Mouse (Mus musculus) midbrain, embryonic 10.5 days (tissue): ENCODE measurements around the gene Slco4a1. TPM values are rescaled to one million over a fixed set of nuclear protein-coding genes. Genes with fewer than 3 reads are reported as not detected.

Experiments
- DNase-seq: peaks from one replicate; pipeline ENCODE4 v3.0.0-alpha.2; 2017; ENCODE audit warnings: low spot score
- H3K27ac ChIP-seq: fragments of 300-500 bp; sonication (generic); replicated peaks from 2 replicates; pipeline ENCODE4 v1.5.1; 2016; ENCODE audit warnings: mild to moderate bottlenecking
- H3K27me3 ChIP-seq: fragments of 300-500 bp; sonication (generic); 2 replicates; pipeline ENCODE4 v1.6.1; 2016; ENCODE audit warnings: low read depth, mild to moderate bottlenecking; ENCODE audit not compliant: poor library complexity, severe bottlenecking
- H3K36me3 ChIP-seq: fragments of 300-500 bp; sonication (generic); 2 replicates; pipeline ENCODE4 v1.6.1; 2016; ENCODE audit warnings: mild to moderate bottlenecking, moderate library complexity
- H3K4me1 ChIP-seq: fragments of 300-500 bp; sonication (generic); 2 replicates; pipeline ENCODE4 v1.6.1; 2016
- H3K4me3 ChIP-seq: fragments of 300-500 bp; sonication (generic); 2 replicates; pipeline ENCODE4 v1.5.1; 2016; ENCODE audit warnings: mild to moderate bottlenecking, moderate library complexity
- H3K9me3 ChIP-seq: fragments of 300-500 bp; sonication (generic); replicated peaks from 2 replicates; pipeline ENCODE4 v1.6.1; 2016; ENCODE audit warnings: mild to moderate bottlenecking
- WGBS: fragments of 180-500 bp; shearing (Covaris S2); methylation state at CpG from one replicate; pipeline ENCODE4 v1.1.7; 2016; 5-methylcytosine and 5-hydroxymethylcytosine counted together
- polyA plus RNA-seq: library from polyadenylated mRNA; unstranded; fragments of >200 nt; fragmentation: Nextera tagmentation; extraction: Ambion mirVana; gene quantifications from 2 replicates; pipeline ENCODE4 v1.2.1, GENCODE M21; 2016

Gene Slco4a1
- polyA plus RNA-seq, 1 experiment from 2014 or later = 5.3 TPM

GRCm38 (mm10) chr2:180485306-180485705, 29.3 kb downstream of the Slco4a1 start:
- H3K4me3 ChIP-seq = no peak overlapping the region
- no peaks in the 10 kb centered on the region for H3K36me3 ChIP-seq
- peaks cover 71% of the 10 kb centered on the region for H3K4me1 ChIP-seq
- H3K27ac ChIP-seq = peak overlapping the region; percentile 66
- H3K9me3 ChIP-seq = no peaks in the 10 kb centered on the region
- DNase-seq = no peak
- WGBS = 40% methylated on average over 3 of the region's 3 CpGs
- peaks cover 88% of the 10 kb centered on the region for H3K27me3 ChIP-seq

- peak; percentile 72 for DNase-seq
- H3K4me3 ChIP-seq = peak overlapping the region; percentile 48
- H3K27me3 ChIP-seq = peaks cover 88% of the 10 kb centered on the region
- 7% methylated on average over 17 of the region's 17 CpGs for WGBS
- no peaks in the 10 kb centered on the region for H3K9me3 ChIP-seq
- peak overlapping the region; percentile 86 for H3K27ac ChIP-seq
- peaks cover 48% of the 10 kb centered on the region for H3K4me1 ChIP-seq
- H3K36me3 ChIP-seq = no peaks in the 10 kb centered on the region
Observed at GRCm38 (mm10) chr2:180488210-180488751, 32.2 kb downstream of the Slco4a1 start.

GRCm38 (mm10) chr2:180495906-180496305, 39.9 kb downstream of the Slco4a1 start:
- no peak for DNase-seq
- WGBS = 79% methylated on average over 8 of the region's 8 CpGs
- Histone ChIP-seq H3K27ac (no peak overlapping the region), H3K9me3 (no peaks in the 10 kb centered on the region), H3K4me1 (peaks cover 30% of the 10 kb centered on the region), H3K4me3 (no peak overlapping the region), H3K27me3 (peaks cover 98% of the 10 kb centered on the region), H3K36me3 (no peaks in the 10 kb centered on the region)

- peaks cover 99% of the 10 kb centered on the region for H3K27me3 ChIP-seq
Observed at GRCm38 (mm10) chr2:180499741-180500140, 43.7 kb downstream of the Slco4a1 start, which contains the start of gene Ntsr1. Gene Ntsr1, plus strand, starts transcription at chr2:180499976.

GRCm38 (mm10) chr2:180500726-180501125, 44.7 kb downstream of the Slco4a1 start:
- WGBS = 52% methylated on average over 13 of the region's 13 CpGs
- Histone ChIP-seq H3K27ac (no peak overlapping the region), H3K27me3 (peaks cover 99% of the 10 kb centered on the region), H3K4me3 (no peak overlapping the region), H3K9me3 (no peaks in the 10 kb centered on the region), H3K36me3 (no peaks in the 10 kb centered on the region), H3K4me1 (peaks cover 35% of the 10 kb centered on the region)
- DNase-seq = no peak

More at GRCm38 (mm10) chr2:180499741-180500140, 43.7 kb downstream of the Slco4a1 start, which contains the start of gene Ntsr1:
- H3K4me3 ChIP-seq = peak within 1 kb of the TSS; percentile 50
- no peaks in the 10 kb centered on the region for H3K36me3 ChIP-seq
- H3K4me1 ChIP-seq = peaks cover 35% of the 10 kb centered on the region
- under 1% methylated on average over 30 of the region's 30 CpGs for WGBS
- H3K9me3 ChIP-seq = no peaks in the 10 kb centered on the region
- DNase-seq = peak; percentile 28
- H3K27ac ChIP-seq = 0 out of 2 replicates have a peak within 1 kb of the TSS, but pooled peaks have one; percentile 47

- Histone ChIP-seq H3K4me1 (peaks cover 39% of the 10 kb centered on the region), H3K9me3 (no peaks in the 10 kb centered on the region), H3K27me3 (peaks cover 99% of the 10 kb centered on the region), H3K27ac (no peak overlapping the region), H3K36me3 (no peaks in the 10 kb centered on the region), H3K4me3 (no peak overlapping the region)
- no peak for DNase-seq
- WGBS = 42% methylated on average over 9 of the region's 9 CpGs
Observed at GRCm38 (mm10) chr2:180501217-180501967, 45.3 kb downstream of the Slco4a1 start.

GRCm38 (mm10) chr2:180506281-180506680, 50.2 kb downstream of the Slco4a1 start:
- H3K4me3 ChIP-seq = no peak overlapping the region
- peaks cover 42% of the 10 kb centered on the region for H3K4me1 ChIP-seq
- H3K9me3 ChIP-seq = no peaks in the 10 kb centered on the region
- peaks cover 97% of the 10 kb centered on the region for H3K27me3 ChIP-seq
- H3K27ac ChIP-seq = peak overlapping the region; percentile 33; the same call in 1 of the 2 replicates
- 54% methylated on average over 5 of the region's 5 CpGs for WGBS
- no peak for DNase-seq
- no peaks in the 10 kb centered on the region for H3K36me3 ChIP-seq

- no peaks in the 10 kb centered on the region for H3K9me3 ChIP-seq
- H3K27me3 ChIP-seq = peaks cover 97% of the 10 kb centered on the region
- H3K27ac ChIP-seq = no peak overlapping the region
- no peaks in the 10 kb centered on the region for H3K36me3 ChIP-seq
- peaks cover 54% of the 10 kb centered on the region for H3K4me1 ChIP-seq
- H3K4me3 ChIP-seq = 0 out of 2 replicates have a peak overlapping the region, but pooled peaks have one; percentile 9
- WGBS = 49% methylated on average over 14 of the region's 14 CpGs
- DNase-seq = peak; percentile 38
Observed at GRCm38 (mm10) chr2:180508455-180509115, 52.5 kb downstream of the Slco4a1 start.

- WGBS = 87% methylated on average over 5 of the region's 5 CpGs
- H3K27me3 ChIP-seq = peaks cover 97% of the 10 kb centered on the region
- no peaks in the 10 kb centered on the region for H3K9me3 ChIP-seq
- no peak for DNase-seq
- no peak overlapping the region for H3K4me3 ChIP-seq
- no peak overlapping the region for H3K27ac ChIP-seq
- peaks cover 65% of the 10 kb centered on the region for H3K4me1 ChIP-seq
- no peaks in the 10 kb centered on the region for H3K36me3 ChIP-seq
Observed at GRCm38 (mm10) chr2:180510867-180511266, 54.8 kb downstream of the Slco4a1 start.

GRCm38 (mm10) chr2:180511875-180512661, 56.0 kb downstream of the Slco4a1 start:
- H3K27ac ChIP-seq = no peak overlapping the region
- DNase-seq = no peak
- no peaks in the 10 kb centered on the region for H3K36me3 ChIP-seq
- no peaks in the 10 kb centered on the region for H3K9me3 ChIP-seq
- H3K4me3 ChIP-seq = no peak overlapping the region
- H3K4me1 ChIP-seq = peaks cover 54% of the 10 kb centered on the region
- 79% methylated on average over 13 of the region's 13 CpGs for WGBS
- H3K27me3 ChIP-seq = peaks cover 96% of the 10 kb centered on the region

GRCm38 (mm10) chr2:180513019-180513418, 57.0 kb downstream of the Slco4a1 start:
- Histone ChIP-seq H3K27me3 (peaks cover 97% of the 10 kb centered on the region), H3K4me3 (no peak overlapping the region), H3K36me3 (no peaks in the 10 kb centered on the region), H3K27ac (no peak overlapping the region), H3K9me3 (no peaks in the 10 kb centered on the region), H3K4me1 (peaks cover 50% of the 10 kb centered on the region)
- whole genome bisulfite sequencing = 89% methylated on average over 3 of the region's 3 CpGs
- no peak for DNase-seq

- no peak for DNase-seq
- Histone ChIP-seq H3K9me3 (no peaks in the 10 kb centered on the region), H3K36me3 (no peaks in the 10 kb centered on the region), H3K27ac (no peak overlapping the region), H3K4me3 (no peak overlapping the region), H3K4me1 (peaks cover 42% of the 10 kb centered on the region), H3K27me3 (peaks cover 95% of the 10 kb centered on the region)
- WGBS = 43% methylated on average over 4 of the region's 4 CpGs
Observed at GRCm38 (mm10) chr2:180513835-180514234, 57.8 kb downstream of the Slco4a1 start.
